Mouse (Mus musculus): ENCODE measurements around the gene Fbp1.
"Not testable (repeated sequence)": the region's sequence is repeated elsewhere in the genome, so short reads cannot be mapped to it uniquely, and the experiment has no call there.

- not testable (repeated sequence) for TF ChIP-seq CTCF, POLR2A (IDR thresholded peaks at IDR 0.05; ENCODE audit: insufficient read depth, low read depth, low read length)
Observed at GRCm38 (mm10) chr13:62815705-62816104, 72.4 kb downstream of the Fbp1 start.
